Mouse (Mus musculus): Measurements from ENCODE around the gene Ssh3.

GRCm38 (mm10) chr19:4220957-4221743 is 47.8 kb downstream of the Ssh3 start:
- TF ChIP-seq EP300 (IDR thresholded peaks at IDR 0.05) (no peak), CTCF (IDR thresholded peaks at IDR 0.05) (no peak)

Measured in lung, postnatal 0 days (tissue).